Mouse (Mus musculus): ENCODE measurements around the gene Ttc7.

Ttc7 gene

GRCm38 (mm10) chr17:87282706-87283053 is at the start of gene Ttc7:
Gene Ttc7, plus strand, starts transcription at chr17:87282886.
- DNase-seq (ENCODE audit: low spot score), result peak; percentile 99

- DNase-seq (ENCODE audit: low spot score), result no peak
Observed at GRCm38 (mm10) chr17:87235019-87235418, 47.7 kb upstream of the Ttc7 start.

GRCm38 (mm10) chr17:87236725-87237650 is 45.7 kb upstream of the Ttc7 start:
- no peak for DNase-seq (ENCODE audit: low spot score)

GRCm38 (mm10) chr17:87237826-87238225 is 44.9 kb upstream of the Ttc7 start:
- DNase-seq (ENCODE audit: low spot score), result no peak

- DNase-seq (ENCODE audit: low spot score), result no peak
Observed at GRCm38 (mm10) chr17:87246103-87246502, 36.6 kb upstream of the Ttc7 start.

- no peak for DNase-seq (ENCODE audit: low spot score)
Observed at GRCm38 (mm10) chr17:87254384-87254783, 28.3 kb upstream of the Ttc7 start.

GRCm38 (mm10) chr17:87255672-87256071 is 27.0 kb upstream of the Ttc7 start:
- no peak for DNase-seq (ENCODE audit: low spot score)

GRCm38 (mm10) chr17:87263401-87263800 is 19.3 kb upstream of the Ttc7 start:
- DNase-seq (ENCODE audit: low spot score), result no peak

- DNase-seq (ENCODE audit: low spot score), result no peak
Observed at GRCm38 (mm10) chr17:87264054-87264830, 18.4 kb upstream of the Ttc7 start.

- DNase-seq (ENCODE audit: low spot score), result no peak
Observed at GRCm38 (mm10) chr17:87264927-87265791, 17.5 kb upstream of the Ttc7 start.

- peak; percentile 95 for DNase-seq (ENCODE audit: low spot score)
Observed at GRCm38 (mm10) chr17:87265792-87266186, 16.9 kb upstream of the Ttc7 start, which contains the start of gene Mcfd2. Gene Mcfd2, minus strand, starts transcription at chr17:87265935.

- no peak for DNase-seq (ENCODE audit: low spot score)
Observed at GRCm38 (mm10) chr17:87269454-87269853, 13.2 kb upstream of the Ttc7 start.

GRCm38 (mm10) chr17:87275363-87276341 is 7.0 kb upstream of the Ttc7 start:
- no peak for DNase-seq (ENCODE audit: low spot score)

GRCm38 (mm10) chr17:87282007-87282705 is 530 bp upstream of the Ttc7 start:
- peak; percentile 88 for DNase-seq (ENCODE audit: low spot score)

- peak; percentile 69 for DNase-seq (ENCODE audit: low spot score)
Observed at GRCm38 (mm10) chr17:87283055-87283754, 519 bp downstream of the Ttc7 start.

GRCm38 (mm10) chr17:87283755-87284481 is 1.2 kb downstream of the Ttc7 start:
- DNase-seq (ENCODE audit: low spot score), result no peak

GRCm38 (mm10) chr17:87284482-87285040 is 1.9 kb downstream of the Ttc7 start:
- no peak for DNase-seq (ENCODE audit: low spot score)

- no peak for DNase-seq (ENCODE audit: low spot score)
Observed at GRCm38 (mm10) chr17:87285731-87286465, 3.2 kb downstream of the Ttc7 start.
